Mouse (Mus musculus) thymus, postnatal 10 days (tissue): ENCODE data around the gene Noc2l.

Experiments used
- DNase-seq, 2 experiments: peaks; one replicate each; pipeline ENCODE4 v3.0.0; 2021; ENCODE audit warnings: low spot score in 2 of 2

The Noc2l gene

DNA sequence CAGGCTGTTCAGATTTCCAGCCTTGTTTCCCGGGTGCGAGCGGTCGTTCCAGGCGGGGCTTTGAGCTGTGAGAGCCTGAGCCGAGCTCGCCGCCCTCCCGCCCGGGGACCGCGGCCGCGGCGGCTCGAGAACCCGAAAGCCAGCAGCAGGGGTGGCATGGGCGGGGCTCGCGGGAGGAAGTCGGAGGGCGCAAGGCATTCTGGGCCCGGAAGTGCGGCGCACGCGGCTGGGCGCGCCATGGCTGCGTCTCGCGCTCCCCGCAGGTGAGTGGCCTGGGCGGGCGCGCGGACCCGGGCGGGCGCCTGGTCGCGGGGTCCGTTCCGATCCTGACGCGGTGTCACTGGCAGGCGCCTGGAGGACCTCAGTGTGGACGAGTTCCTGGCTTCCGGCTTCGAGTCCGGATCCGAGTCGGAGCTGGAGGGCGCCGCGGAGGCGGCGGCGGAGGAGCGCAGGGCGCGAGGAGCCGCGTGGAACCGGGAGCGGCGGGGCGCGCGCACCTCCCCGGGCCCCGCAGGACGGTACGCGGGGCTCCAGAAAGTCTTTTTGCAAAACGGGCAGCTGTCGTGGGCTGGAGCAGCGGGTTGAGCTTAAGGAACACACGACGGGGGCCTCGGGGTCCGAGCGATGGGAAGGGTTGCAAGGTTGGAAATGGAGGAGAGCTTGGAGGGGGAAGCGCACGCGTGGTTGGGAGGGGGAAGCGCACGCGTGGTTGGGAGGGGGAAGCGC lies at the start of gene Noc2l:
Noc2l (plus strand) TSS at position 203 of the 726 bp plus-strand sequence.
- peak; percentile 83 to 90 for DNase-seq

DNA sequence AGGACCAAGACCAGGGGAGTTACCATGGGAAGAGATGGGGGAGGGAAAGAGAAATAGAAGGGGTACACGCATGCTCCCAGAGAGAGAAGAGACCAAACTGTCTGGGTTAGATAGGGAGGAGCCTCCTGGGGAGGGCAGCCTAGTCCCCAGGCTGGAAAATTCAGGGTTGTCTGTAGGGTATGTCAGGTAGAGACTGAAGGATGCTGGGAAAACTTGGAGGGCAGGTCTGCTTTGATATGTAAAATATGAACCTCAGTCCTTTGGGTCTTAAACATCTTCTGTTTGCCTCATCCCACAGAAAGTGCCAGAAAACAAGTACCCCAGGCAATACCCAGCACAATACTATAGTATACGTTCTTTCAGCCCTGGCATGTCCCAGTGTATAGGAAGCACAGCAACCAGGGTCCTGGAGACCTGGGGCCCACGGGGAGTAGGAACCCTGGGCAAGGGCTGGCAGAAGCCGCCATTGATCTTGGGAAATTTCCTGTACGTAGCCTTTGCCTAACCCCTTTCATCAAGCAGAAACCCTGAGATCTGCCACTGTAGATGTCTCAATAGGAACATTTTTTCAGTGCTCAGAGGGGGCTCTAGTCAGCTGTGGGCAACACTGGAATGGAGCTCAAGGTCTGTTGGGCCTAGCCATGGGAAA lies 47.5 kb upstream of the Noc2l start:
- no peak for DNase-seq

DNA sequence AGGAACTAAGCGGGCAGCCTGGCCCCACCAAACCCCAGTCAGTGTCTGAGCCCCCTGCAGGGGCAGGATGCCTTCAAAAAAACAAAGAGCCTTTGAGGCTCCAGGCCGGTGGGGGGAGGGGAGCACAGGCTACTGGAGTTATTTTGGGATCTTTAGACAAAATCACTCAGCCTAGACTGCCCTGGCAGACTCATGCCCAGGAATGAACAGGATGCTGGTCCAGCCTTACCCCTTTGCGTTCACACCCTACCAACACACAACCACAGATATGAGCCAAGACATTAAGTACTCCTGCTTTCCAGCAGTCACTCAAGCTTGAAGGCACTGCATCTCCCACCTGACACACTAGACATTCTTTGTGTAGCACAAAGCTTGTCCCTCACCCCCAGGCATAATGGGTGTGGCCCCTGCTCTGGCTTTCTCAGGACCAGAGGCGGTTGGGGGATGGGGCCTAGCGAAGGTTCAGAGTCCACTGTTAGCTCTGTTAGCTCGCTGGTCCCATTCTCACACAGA lies 46.9 kb upstream of the Noc2l start:
- DNase-seq: no peak

DNA sequence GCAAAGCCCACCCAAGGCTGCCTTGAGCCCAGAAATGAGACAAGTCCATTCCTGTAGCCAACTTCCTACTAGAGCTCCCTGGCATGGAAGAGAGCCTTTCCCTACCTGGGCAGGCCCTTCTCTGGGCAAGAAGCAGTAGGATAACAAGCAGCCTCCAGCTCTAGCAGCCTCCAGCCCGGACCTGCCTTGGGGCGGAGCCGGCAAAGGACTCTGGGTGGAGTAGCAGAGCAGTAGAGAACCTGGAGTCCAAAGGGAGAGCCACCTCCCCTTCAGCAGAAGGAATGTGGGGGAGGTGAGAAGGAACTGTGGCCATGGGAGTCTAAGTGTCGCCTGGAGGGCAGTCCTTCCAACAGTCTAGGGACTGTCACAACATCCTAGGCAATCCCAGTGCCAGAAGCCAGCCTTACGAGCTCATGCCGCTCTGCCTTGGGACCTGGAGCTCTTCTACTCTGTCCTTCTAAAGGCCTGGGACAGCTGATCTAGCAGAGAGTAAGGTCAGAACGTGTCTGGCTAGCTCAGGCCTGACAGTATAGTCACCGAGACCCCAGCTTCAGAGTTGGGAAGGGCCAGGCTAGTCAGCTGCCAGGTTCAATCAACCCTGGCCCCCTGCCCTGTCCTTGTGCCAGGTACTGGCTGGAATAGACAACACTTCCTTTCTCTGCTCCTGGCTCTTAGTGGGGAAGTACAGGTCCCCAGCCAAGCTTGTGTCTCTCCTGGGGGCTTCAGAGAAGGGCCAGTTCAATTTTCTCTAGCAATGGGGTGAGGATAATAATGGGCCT lies 43.2 kb upstream of the Noc2l start:
- DNase-seq: no peak

DNA sequence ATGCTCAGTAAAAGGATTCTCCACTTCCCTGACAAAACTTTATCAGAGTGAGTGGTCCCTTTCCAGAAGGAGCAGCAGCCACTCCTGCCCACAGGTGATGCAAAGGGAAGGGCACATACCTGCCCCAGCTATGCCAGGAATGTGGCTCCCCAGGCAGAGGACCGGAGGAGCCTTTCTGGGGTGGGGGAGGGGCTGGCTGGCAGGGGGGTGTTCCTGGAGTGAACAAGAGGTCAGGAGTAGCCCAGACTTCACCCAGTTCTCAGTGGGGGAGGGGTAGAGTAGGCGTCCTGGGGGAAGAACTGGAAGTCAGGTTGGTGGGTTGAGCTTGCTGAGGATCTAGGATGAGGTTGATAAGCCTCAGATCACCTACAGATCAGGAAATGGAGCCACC lies 42.6 kb upstream of the Noc2l start:
- DNase-seq: no peak

DNA sequence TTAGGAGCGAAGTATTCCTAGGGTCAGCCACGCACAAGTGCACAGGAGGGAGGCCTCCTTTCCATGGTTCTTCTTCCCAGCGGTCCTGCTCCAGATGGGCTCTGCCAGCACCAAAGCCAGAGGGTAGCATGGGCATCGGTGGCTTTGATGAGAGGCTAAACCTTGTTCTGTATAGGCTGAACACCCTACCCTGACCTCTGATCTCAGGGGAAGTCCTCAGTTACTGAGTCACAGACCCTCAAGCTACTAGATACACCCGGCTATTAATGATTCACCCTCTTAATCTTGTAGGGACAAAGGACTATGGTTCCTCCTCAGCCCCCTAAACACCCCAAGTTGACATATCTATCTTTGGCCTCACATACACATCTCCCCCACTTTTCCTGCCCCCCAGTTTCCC lies 41.9 kb upstream of the Noc2l start:
- no peak for DNase-seq

DNA sequence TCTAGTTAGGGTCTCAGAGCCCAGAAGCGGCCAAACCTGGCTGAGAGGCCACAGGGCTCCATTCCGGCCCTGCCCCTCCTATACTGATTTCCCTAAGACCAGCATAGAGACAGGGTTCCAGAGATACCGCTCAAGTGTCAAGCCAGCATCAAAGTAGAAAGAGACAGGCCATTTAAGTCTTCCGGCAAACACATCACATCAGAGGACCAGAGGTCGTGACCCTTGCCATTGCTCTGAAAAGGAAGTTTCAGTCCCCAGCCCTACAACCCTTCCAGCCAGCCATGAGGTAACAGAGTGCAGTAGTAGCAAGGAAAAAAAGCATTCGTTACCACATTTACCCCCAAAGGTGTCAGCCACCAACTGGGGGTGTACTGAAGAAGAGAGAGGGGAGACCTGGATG lies 41.5 kb upstream of the Noc2l start:
- no peak for DNase-seq

DNA sequence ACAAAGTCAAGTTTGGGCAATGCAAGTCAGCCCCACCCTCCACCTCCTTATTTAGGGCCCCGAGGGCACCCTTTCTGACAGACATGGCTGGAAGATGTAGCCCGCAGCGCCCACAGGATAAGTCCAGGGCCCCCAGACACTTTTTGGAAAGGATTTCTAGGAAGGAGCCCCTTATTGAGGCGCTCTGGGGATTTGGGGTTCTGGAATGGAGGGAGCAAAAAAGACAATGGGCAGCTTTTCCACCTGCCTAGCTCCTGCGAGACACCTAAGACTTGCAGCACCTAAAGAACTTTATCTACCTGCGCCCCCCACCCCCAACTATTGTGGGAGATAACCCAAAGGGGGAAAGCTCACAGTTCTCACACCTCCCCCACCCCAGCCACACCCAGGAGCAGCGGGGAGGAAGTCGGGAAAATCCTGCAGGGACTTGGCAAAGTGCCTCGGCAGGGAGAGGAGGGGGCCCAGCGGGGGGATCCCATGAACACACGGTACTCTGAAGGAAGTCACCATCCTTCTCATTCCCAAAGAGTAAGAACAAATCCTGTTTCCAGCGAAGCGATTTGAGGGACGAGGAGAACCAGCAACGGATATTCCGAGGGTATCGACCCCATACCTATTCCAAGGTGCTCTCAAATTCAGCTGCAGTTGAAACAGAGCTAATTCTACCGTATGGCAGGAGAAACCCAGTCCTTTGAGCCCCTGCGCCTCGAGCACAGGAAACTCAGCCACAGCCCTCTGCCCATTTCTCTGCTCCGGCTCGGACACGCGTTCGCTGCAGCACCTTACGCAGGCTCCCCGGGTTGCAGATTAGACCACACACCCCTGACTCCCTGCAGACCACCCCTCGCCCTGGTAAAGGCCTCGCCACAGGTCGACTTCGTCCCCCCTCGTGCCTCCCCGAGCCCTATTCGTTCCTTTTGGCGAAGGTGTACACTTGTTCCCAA lies 39.6 kb upstream of the Noc2l start:
- peak; percentile 19 to 25 for DNase-seq

DNA sequence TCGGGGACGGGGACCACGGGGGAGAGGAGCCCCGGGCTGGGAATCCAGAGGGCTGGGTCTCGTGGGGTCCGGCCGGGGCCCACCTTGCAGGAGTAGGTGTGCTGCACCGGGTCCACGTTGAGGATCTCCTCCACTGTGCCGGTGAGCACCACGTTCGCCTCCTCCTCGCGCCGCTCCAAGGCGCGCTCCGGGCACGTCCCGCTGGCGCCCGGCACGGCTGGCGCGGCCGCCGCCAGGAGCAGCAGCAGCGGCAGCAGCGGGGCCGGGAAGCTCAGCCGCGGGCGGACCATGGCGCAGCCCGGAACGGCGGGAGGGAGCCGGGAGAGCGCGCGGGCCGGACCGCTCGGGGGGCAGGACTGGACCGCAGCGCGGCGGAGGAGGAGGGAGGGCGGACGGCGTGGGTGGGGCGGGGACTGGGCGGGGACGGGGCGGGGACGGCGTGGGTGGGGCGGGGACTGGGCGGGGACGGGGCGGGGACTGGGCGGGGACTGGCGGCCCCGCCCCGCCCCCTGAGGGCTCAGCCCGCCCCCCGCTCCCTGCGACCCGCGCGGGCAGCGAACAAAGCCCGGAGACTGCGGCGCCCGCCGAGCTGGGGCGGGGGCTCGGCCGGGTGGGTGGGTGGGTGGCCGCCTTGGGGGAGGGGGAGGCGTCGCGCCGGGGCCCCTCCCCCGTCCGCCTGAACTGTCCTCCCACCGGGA lies 38.5 kb upstream of the Noc2l start, which contains the start of gene Agrn:
Agrn (minus strand) TSS at position 358 of the 698 bp plus-strand sequence.
- DNase-seq: peak; percentile 43 to 53

DNA sequence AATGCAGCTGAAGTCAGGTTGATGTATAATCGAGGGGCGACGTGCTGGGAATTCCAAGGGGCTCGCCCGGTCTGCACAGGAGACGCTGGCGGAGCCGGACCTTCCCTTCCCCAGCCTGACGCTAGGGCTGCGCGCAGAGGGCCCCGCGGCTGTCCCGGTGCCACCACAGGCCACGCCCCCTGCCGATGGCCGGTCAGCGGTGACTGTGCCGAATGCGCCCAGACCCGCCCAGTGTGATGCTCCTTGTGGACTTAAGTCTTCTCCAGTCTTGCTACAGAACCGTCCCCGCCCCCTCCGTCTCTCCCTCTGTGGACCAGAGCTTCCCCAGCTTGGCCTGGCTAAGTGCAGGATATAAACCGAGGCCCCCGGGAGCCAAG lies 38.0 kb upstream of the Noc2l start:
- peak; percentile 49 to 64 for DNase-seq

DNA sequence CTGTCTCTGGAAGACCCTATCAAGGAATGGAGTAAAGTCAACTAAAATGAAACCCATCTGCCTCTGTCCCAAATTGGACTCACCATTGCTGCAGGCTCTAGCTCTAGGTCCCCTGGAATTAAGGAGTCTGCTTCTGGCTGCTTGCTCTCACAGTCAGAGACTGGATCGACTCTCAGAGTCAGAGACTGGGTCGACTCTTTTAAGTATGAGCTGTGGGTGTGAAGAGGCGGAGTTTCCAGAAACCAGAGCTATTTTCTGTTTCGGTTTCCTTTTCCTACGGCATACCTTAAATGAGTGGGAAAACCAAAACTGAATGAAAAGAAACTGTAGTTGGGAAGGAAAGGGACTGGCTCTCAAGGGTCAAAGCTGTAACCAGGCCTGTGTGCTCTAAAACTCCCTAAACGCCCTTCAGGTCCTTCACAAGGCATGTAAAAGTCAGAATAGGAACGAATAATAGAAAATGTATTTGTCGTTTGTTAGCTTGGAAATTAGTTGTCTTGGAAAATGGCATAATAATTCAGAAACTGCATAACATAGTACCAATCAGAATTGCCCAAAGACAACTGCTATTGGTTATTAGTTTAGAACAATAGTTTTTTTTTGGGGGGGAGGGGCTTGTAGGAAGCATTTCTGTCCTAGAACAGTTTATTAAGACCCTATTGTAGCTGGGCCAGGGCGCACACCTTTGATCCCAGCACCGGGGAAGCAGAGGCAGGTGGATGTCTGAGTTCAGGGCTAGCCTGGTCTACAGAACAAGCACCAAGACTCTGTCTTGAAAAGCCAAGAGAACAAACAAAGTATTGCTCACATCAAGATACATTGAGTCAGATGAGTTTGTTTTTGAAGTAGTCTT lies 35.0 kb upstream of the Noc2l start, which contains the start of gene Isg15:
Isg15 (minus strand) TSS at position 196 of the 853 bp plus-strand sequence.
- DNase-seq: peak in 1 of 2 experiments; percentile 28

DNA sequence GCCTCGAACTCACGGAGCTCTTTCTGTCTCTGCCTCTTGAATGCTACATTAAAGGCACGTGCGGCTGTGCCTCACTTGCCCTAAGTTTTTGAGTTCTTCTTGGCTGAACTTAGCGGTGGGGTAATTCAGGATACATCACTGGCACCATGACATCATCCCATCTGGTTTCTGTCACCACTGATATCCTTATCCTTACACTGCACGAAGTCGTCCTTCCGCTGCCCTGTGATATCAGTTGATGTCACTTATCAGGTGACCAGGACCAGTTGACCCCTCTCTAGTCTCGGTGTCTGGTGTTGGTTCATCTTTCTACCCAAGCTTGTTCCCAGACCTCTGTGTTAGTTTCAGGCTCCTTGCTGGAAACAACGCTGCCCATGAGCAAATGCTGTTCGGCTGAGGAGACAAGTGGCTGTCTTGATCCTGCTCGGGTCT lies 33.3 kb upstream of the Noc2l start:
- no peak for DNase-seq

DNA sequence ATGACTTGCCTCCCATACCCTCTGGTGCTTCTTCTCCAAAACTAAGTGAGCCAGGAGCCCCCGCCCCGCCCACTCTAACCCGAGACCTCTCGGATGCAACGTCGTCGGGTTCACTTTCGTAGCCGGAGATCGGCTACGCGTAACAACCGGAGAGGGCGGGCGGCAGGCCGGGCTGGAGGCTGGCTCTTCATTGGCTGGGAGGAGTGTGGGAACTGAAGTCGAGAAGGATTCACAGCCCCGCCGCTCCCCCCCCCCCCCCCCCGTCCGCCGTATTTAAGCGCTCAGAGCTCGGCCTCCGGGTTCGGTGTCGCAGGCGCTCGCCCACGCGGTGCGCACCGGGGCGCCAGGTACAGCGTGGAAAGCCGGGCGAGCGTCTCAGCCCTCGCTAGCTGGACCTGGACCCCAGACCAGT lies 32.8 kb upstream of the Noc2l start, which contains the start of gene AW011738:
AW011738 (plus strand) TSS at position 304 of the 412 bp plus-strand sequence.
- DNase-seq: peak; percentile 64 to 67

DNA sequence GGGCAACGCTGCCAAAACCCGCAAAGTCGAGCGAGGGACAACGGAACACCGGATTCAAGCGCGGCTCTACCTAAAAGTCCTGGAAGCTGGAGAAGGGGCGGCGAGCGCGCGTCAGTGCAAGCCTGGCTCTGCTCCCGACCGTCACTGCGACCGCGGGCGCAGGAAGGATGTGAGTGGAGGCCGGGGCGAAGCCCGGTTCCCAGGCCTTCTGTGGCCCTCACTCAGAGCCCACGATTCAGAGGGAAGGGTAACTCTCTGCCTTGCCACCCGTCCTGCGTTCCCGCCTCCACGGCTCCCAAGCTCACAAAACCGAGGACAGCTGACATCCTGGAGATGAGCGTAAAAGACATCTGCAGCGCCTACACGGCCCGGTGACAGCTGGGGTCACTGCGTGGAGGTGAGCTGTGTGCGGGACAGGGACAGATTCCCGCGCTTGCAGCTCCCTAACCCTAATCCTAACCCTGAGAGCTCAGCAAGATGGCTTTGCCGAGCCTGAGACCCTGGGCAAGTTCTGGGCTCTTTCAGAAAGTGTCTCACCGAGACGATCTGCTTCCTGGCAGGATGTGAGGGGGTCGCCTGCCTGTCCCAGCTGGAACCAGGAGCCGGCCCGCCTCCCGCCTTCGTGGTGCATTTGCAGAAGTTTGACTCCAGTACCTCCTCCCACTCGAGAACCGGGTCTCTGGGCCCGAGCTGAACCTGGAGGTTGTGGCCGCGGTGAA lies 32.2 kb upstream of the Noc2l start:
- DNase-seq: peak; percentile 10 to 20

DNA sequence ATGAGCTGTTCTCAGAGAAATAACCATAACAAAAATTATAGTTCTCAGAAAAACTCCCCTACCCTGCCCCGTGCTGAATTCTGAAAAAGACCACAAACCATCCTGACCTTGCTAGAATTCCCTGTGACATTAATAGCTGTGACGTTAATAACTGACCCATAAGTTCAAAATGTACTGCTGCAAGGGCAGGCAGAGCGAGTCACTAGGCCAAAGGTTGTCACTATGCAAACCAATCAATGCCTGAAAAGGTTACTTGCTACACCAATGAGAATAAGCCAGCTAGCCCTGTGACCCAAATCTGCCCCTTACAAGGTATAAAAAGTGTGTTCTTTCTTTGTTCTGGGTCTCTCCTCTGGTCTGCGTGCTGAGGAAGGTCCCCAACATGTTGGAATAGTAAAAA lies 26.9 kb upstream of the Noc2l start:
- DNase-seq: no peak

DNA sequence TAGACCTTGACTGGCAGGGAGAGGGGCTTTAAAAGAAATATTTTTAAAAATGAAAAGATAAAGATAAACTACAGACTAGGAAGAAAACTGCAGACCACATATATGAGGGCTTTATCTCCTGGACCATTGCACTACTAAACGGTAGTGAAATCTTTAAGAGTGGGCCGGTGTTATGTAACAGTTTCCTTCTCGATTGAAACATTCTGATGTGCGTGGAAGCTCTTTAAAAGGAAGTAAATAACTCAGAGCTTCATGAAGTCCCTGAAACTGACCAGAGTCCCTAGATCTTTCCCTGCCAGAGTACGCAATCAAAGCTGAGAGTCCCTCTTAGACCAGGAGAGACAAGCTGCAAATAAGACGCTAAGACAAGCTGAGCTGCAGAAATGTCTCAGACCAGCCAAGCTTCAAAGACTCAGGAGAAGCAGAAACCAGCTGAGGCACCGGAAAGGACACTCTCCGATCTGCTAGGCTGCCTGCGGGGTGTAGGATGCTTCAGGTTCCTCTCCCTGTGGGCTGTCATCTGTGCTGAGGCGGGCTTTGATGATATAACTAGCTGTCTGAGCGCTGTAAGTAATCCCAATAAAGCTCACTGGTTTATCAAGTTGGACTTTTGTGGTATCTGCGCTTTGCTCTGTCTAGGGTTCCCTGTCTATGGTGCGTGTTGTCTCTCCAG lies 25.7 kb upstream of the Noc2l start:
- no peak for DNase-seq

DNA sequence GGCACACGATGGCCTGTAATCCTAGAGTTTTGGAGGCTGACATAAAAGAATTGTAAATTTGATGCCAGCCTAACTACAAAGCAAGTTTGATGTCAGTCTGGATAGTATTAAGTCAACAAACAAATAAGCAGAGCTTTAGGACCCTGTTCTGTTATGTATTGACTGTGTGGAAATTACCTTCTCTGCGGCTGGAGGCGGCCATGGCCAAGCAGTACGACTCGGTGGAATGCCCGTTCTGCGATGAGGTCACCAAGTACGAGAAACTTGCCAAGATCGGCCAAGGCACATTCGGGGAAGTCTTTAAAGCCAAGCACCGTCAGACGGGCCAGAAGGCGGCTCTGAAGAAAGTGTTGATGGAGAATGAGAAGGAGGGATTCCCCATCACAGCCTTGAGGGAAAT lies 22.7 kb upstream of the Noc2l start:
- DNase-seq: no peak

DNA sequence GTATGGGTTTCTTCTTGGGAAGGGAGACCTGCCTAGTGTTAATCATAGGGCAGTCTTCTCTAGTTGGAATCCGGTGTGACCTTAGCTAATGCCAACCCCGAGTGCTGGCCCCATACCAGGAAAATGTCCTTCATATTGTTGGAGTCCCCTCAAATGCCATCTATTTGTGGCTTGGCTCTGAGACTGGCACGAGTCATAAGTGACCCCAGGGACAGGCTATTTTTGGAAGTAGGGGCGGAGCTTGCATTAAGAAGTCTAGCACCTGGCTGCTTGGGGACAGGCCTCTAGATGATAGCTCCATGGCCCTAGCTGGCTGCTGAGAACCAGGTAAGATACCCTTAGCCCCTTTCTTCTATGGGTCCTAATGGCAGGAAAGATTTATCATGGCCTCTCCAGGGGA lies 20.2 kb upstream of the Noc2l start, which contains the start of gene Perm1:
Perm1 (plus strand) TSS at position 220 of the 400 bp plus-strand sequence.
- DNase-seq: no peak
